Mouse (Mus musculus): Measurements from ENCODE around the gene Opcml. TPM values are rescaled to one million over a fixed set of nuclear protein-coding genes. Genes with fewer than 3 reads are reported as not detected.

The Opcml gene
- polyA plus RNA-seq, 1 experiment from 2014 or later, result 2.9 TPM

DNA sequence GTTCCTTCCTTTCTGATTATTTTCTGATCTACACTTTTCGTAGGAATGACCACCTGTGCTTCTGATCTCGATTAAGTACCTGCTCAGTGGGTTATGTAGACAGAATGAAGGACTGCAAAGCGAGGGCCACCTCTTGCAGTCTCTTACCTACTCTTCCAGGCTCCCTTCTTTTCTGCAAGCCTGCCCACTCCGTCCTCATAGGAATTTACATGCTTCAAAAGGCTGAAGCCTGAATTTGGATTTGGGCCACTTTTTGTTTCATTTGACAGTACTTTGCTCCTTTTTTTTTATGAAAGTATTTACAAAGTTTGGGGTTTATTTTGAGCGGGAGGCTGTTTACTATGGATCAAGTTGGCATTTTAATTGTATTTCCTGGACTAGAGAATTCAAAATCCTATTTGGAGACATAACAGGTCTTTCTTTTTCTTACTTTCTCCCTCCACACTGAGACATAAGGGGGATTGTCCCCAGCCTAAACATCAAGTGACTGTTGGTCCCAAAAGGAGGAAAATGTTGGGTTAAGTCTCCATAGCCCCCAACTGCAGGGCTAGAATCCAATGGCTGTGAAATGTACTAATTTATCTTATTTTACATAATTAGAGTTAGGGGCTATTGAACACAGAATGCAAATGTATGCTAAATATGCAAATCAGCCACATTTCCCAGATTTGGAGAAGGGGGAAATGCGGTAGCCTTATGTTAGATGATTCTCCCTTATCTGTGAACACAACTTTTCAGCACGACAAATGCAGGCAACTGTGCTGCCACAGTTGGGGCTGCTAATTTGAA, 667.6 kb downstream of the Opcml start:
- Histone ChIP-seq H3K4me3 (no peak overlapping the region), H3K27ac (no peak overlapping the region), H3K4me1 (no peaks in the 10 kb centered on the region), H3K9me3 (no peaks in the 10 kb centered on the region), H3K9ac (no peak overlapping the region), H3K27me3 (no peaks in the 10 kb centered on the region), H3K4me2 (no peak overlapping the region), H3K36me3 (no peaks in the 10 kb centered on the region)
- WGBS, result 74% methylated on average over 7 of the region's 7 CpGs
- no peak for ATAC-seq (ENCODE audit: insufficient number of reproducible peaks, insufficient read depth, low FRiP score, low TSS enrichment, low read depth)

DNA sequence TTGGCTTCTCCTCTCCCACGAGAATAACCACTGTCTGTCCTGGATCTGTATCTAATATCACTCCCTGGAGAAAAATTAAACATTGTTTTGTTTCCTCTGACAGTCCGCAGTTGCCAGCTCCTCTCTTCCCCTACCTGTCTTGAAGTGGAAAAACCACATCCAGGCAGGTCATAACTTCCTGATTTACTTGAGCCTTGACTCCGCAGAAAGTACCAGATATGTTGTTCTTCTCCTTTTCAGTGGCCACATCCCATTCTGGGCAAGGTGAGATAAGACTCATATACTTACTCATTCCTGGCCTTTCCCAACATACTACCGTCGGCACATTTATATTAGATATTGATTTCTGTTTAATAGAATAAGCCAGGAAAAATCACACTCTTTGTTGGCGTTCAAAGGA, 673.0 kb downstream of the Opcml start:
- no peaks in the 10 kb centered on the region for H3K36me3 ChIP-seq
- no peak overlapping the region for H3K9ac ChIP-seq
- 76% methylated on average over 6 of the region's 6 CpGs for WGBS
- H3K4me2 ChIP-seq, result no peak overlapping the region
- no peaks in the 10 kb centered on the region for H3K27me3 ChIP-seq
- H3K9me3 ChIP-seq, result no peaks in the 10 kb centered on the region
- H3K27ac ChIP-seq, result no peak overlapping the region
- no peaks in the 10 kb centered on the region for H3K4me1 ChIP-seq
- ATAC-seq (ENCODE audit: insufficient number of reproducible peaks, insufficient read depth, low FRiP score, low TSS enrichment, low read depth), result no peak
- no peak overlapping the region for H3K4me3 ChIP-seq

DNA sequence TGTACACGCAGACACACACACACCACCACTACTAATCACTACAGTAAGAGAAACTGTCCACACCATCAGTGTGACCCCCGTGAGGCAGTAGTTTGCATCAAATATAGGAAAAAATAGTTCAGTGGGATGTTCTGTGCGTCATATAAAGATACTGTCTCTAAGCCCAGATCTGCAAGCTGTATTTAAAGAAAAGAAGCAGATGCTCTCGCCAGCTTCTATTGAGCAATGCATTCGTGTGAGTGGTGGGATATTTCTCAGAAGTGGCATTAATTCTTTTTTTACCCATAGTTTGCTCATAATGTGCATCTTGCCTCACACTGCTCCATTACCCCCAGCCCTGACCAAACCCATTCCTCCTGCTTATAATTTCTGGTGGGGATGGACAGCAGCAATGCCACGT, 678.8 kb downstream of the Opcml start:
- Histone ChIP-seq H3K4me1 (no peaks in the 10 kb centered on the region), H3K9ac (no peak overlapping the region), H3K27me3 (no peaks in the 10 kb centered on the region), H3K27ac (no peak overlapping the region), H3K36me3 (no peaks in the 10 kb centered on the region), H3K4me3 (no peak overlapping the region), H3K9me3 (no peaks in the 10 kb centered on the region), H3K4me2 (no peak overlapping the region)
- ATAC-seq (ENCODE audit: insufficient number of reproducible peaks, insufficient read depth, low FRiP score, low TSS enrichment, low read depth), result no peak
- 83% methylated on average over 6 of the region's 6 CpGs for WGBS

DNA sequence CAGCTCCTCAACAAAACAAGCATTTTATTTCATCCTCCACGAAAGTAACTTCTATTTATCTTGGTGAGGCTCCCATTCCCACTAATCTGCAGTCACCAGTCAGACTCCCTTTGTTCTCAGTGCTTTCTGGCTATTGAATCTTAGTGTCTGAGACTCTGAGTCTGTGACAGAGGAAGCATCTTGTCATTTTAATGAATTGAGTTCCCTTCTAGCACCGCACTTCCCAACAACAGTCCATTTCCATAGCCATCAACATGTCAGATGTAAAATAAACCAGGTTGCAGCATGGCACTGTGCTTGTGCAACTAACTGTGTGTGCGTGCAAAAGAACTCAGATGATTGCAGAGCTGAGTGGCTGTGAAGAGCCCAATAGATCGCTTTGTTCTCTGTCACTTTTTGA, 680.9 kb downstream of the Opcml start:
- ATAC-seq (ENCODE audit: insufficient number of reproducible peaks, insufficient read depth, low FRiP score, low TSS enrichment, low read depth), result no peak
- 62% methylated on average over 4 of the region's 4 CpGs for WGBS
- Histone ChIP-seq H3K9ac (no peak overlapping the region), H3K9me3 (no peaks in the 10 kb centered on the region), H3K27me3 (no peaks in the 10 kb centered on the region), H3K27ac (no peak overlapping the region), H3K4me2 (no peak overlapping the region), H3K4me3 (no peak overlapping the region), H3K36me3 (no peaks in the 10 kb centered on the region), H3K4me1 (no peaks in the 10 kb centered on the region)

DNA sequence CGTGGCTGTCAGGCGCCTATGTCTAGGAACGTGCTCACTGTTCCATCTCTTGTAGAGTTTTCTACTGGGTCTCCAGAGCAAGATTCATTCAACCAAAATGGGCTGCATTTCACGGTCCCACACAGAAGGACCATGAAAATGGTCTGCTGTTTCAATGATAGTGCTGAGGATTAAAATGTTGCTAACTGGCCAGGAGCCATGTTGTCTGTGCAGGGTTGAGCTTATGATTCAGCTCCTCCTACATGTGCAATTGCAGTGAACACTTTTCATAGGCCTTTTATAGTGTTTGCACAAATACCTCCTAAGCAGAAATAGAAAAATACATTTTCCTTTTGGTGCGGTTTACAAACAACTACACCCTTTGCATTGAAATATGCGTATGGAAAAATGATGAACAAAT, 684.0 kb downstream of the Opcml start:
- Histone ChIP-seq H3K9me3 (no peaks in the 10 kb centered on the region), H3K36me3 (no peaks in the 10 kb centered on the region), H3K4me3 (no peak overlapping the region), H3K27ac (no peak overlapping the region), H3K9ac (no peak overlapping the region), H3K4me2 (no peak overlapping the region), H3K27me3 (no peaks in the 10 kb centered on the region), H3K4me1 (no peaks in the 10 kb centered on the region)
- 89% methylated on average over 6 of the region's 6 CpGs for WGBS
- ATAC-seq (ENCODE audit: insufficient number of reproducible peaks, insufficient read depth, low FRiP score, low TSS enrichment, low read depth), result no peak

DNA sequence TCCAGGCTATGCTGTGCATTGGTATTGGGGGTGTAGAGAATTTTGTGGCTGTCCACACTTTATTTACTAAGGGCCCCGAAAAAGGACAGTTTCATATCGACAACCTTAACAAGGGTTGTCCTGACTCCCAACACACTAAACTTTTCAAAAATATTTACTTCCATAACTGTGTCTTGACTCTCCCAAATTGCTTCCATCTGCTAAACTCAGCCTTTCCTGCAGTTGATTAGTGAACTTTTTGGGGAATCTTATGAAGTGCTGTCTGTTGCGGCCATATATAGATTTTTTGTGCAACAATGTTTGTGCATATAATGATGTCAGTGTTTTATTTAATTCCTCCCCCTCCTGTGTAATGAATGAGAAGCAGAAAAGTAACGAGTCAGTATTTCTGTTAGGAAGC, 690.7 kb downstream of the Opcml start:
- H3K4me3 ChIP-seq, result no peak overlapping the region
- H3K4me2 ChIP-seq, result peak overlapping the region; percentile 34
- 23% methylated on average over 4 of the region's 4 CpGs for WGBS
- H3K36me3 ChIP-seq, result no peaks in the 10 kb centered on the region
- ATAC-seq (ENCODE audit: insufficient number of reproducible peaks, insufficient read depth, low FRiP score, low TSS enrichment, low read depth), result no peak
- no peak overlapping the region for H3K9ac ChIP-seq
- no peaks in the 10 kb centered on the region for H3K27me3 ChIP-seq
- H3K9me3 ChIP-seq, result no peaks in the 10 kb centered on the region
- H3K4me1 ChIP-seq, result peaks cover 15% of the 10 kb centered on the region
- H3K27ac ChIP-seq, result peak overlapping the region; percentile 82

DNA sequence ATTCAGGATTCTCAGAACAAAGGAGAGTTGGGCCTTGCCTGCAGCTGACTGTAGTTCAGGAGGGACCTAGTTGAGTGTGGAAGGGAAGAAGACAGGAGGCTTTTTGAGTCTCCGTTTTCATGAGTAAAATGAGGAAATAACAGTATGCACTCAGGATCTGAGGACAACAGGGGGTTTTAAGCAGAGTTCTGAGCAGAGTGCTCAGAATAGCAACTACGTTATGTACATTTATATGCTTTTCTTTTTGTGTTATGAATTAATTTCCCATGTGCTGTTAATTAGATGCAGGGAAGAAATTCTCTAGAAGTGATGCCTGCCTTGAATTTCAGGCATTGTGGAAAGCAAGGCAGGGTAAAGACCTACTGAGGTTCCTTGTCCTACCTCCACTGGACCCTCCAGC, 697.9 kb downstream of the Opcml start:
- H3K9me3 ChIP-seq, result no peaks in the 10 kb centered on the region
- H3K36me3 ChIP-seq, result no peaks in the 10 kb centered on the region
- no peak overlapping the region for H3K9ac ChIP-seq
- WGBS, result 51% methylated on average over 2 of the region's 2 CpGs
- H3K27me3 ChIP-seq, result no peaks in the 10 kb centered on the region
- peak overlapping the region; percentile 48; the same call in 1 of the 2 replicates for H3K27ac ChIP-seq
- H3K4me3 ChIP-seq, result no peak overlapping the region
- H3K4me1 ChIP-seq, result peaks cover 5% of the 10 kb centered on the region; the same call in 1 of the 2 replicates
- H3K4me2 ChIP-seq, result no peak overlapping the region
- no peak for ATAC-seq (ENCODE audit: insufficient number of reproducible peaks, insufficient read depth, low FRiP score, low TSS enrichment, low read depth)

DNA sequence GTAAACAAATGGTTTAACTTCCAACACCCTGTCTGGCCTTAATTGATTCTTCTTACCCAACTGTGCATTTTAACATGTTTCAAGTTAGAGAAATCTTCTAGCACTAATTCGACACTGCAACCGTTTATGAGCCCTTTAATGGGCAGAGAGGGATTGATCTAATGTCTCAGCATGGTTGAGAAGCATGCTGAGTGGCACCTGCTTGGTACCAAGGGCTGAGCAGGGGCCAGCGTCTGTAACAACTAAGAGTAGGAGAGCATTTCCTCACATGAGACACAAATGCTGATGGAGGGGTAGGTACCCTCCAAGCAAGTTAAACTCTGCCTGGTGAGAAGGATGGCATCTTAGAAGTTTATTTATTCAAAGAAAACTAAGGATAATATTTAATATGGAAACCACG, 699.3 kb downstream of the Opcml start:
- no peak for ATAC-seq (ENCODE audit: insufficient number of reproducible peaks, insufficient read depth, low FRiP score, low TSS enrichment, low read depth)
- Histone ChIP-seq H3K27me3 (no peaks in the 10 kb centered on the region), H3K4me1 (peaks cover 5% of the 10 kb centered on the region; the same call in 1 of the 2 replicates), H3K9me3 (no peaks in the 10 kb centered on the region), H3K4me3 (no peak overlapping the region), H3K27ac (no peak overlapping the region), H3K4me2 (no peak overlapping the region), H3K9ac (no peak overlapping the region), H3K36me3 (no peaks in the 10 kb centered on the region)
- WGBS, result 67% methylated on average over 4 of the region's 4 CpGs

DNA sequence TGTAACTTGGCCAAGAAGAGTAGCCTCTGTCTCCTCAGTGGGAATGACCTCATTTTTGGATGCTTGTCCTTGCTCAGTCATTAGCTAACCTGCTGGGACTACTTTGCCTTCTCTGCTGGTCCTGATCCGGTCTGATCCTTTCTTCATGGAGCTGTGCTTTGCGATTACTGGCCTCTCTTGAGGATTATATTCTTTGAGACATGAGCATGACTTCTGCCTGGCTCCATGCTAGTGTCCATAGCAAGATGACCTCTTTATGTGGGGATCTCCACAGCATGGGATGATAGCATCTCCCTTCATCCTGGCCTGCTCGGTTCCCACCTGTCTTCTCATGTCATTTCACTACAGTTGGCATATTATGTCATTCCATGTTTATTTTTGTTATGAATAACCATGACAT, 699.8 kb downstream of the Opcml start:
- Histone ChIP-seq H3K9ac (no peak overlapping the region), H3K4me1 (peaks cover 5% of the 10 kb centered on the region; the same call in 1 of the 2 replicates), H3K27ac (no peak overlapping the region), H3K36me3 (no peaks in the 10 kb centered on the region), H3K4me2 (no peak overlapping the region), H3K27me3 (no peaks in the 10 kb centered on the region), H3K4me3 (no peak overlapping the region), H3K9me3 (no peaks in the 10 kb centered on the region)
- no peak for ATAC-seq (ENCODE audit: insufficient number of reproducible peaks, insufficient read depth, low FRiP score, low TSS enrichment, low read depth)
- WGBS, result 92% methylated on average over 3 of the region's 3 CpGs

DNA sequence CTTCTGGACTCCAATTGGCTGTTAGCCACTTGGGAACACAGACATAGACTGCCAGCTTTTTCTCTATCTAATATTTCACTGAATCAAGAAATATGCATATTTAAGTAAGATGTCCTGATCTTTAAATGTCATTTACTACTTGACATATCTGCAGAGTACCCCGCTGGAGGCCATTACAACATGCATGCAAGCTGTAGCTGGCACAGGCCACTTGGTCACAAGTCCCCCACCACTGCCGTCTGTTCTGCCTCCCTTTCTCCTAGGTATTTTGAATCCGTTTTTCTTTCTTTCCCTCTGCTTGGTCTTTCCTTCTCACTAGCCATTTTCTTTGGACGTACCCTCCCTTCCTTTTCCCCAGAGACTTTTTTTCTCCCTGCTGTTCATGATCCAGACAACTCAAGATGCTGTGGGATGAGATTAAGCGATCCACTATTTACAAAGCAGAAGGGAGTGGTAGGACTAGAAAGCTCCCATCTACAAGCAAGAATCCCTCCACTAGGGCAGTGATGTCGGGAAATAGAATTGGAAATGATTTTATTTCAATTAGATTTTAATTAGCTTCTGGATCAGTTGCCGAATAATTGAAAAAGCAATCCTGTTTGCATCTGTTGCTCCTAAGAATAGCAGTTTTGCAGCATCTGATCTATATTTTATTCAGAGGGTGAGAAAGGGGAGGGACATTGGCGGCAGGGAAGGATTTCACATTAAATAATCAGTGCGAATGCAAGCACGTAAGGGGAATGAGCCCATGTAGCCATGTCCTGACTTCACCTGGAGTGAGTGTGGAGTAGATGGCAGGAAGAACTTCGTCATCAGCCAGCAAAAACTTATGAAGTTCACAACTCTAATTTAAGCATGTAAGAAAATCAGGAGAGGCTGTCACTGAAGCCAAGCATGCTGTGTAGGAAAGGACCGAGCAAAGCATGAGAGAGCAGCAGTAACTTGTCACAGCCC, 709.5 kb downstream of the Opcml start:
- no peak for ATAC-seq (ENCODE audit: insufficient number of reproducible peaks, insufficient read depth, low FRiP score, low TSS enrichment, low read depth)
- no peak overlapping the region for H3K4me3 ChIP-seq

DNA sequence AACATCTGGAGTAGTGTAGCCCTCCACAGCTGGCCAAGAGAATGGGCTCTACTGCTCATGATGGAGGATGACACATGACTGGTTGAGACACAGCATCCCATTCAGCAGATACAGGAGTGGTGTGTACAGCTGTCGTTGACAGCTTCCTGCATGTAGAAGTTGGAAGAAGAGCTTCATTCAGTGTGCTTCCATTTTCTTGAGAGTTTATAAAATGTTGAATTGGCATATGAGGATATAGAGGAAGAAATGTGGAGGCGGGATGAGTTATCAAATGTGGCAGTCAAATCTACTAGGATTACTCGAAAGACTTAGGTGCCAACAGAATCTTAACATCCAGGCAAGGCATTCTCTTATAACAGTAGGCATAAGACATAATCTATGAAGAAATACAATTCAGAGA, 723.3 kb downstream of the Opcml start:
- H3K4me3 ChIP-seq, result no peak overlapping the region
- no peaks in the 10 kb centered on the region for H3K9me3 ChIP-seq
- 92% methylated on average over 3 of the region's 3 CpGs for WGBS
- H3K9ac ChIP-seq, result no peak overlapping the region
- H3K4me1 ChIP-seq, result no peaks in the 10 kb centered on the region
- H3K27ac ChIP-seq, result no peak overlapping the region
- no peak overlapping the region for H3K4me2 ChIP-seq
- ATAC-seq (ENCODE audit: insufficient number of reproducible peaks, insufficient read depth, low FRiP score, low TSS enrichment, low read depth), result no peak
- H3K36me3 ChIP-seq, result no peaks in the 10 kb centered on the region
- H3K27me3 ChIP-seq, result no peaks in the 10 kb centered on the region

More for the DNA sequence above, 709.5 kb downstream of the Opcml start:
- no peaks in the 10 kb centered on the region for H3K36me3 ChIP-seq
- no peaks in the 10 kb centered on the region for H3K9me3 ChIP-seq
- H3K27ac ChIP-seq, result no peak overlapping the region
- no peak overlapping the region for H3K4me2 ChIP-seq
- no peaks in the 10 kb centered on the region for H3K4me1 ChIP-seq
- no peak overlapping the region for H3K9ac ChIP-seq
- H3K27me3 ChIP-seq, result no peaks in the 10 kb centered on the region
- WGBS, result 74% methylated on average over 12 of the region's 12 CpGs

DNA sequence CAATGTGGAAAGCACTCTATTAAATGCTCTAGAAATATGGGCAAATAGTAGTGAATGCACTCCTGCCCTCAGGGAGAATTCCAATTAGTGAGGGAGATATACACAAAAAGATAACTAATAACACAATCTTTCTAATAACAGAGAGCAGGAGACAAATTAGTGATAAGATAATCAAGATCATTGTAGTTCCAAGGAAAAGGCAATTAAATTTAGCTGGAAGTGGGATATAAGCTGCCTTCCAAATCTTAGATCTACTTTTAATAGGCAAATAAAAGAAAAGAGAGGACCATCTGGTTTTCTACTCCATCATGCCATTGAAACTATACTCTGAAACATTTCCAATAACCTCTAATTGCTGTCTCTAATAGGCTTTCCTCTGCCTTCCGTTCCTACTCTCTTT, 742.6 kb downstream of the Opcml start:
- no peak overlapping the region for H3K4me3 ChIP-seq
- no peaks in the 10 kb centered on the region for H3K9me3 ChIP-seq
- no peak for ATAC-seq (ENCODE audit: insufficient number of reproducible peaks, insufficient read depth, low FRiP score, low TSS enrichment, low read depth)
- H3K36me3 ChIP-seq, result no peaks in the 10 kb centered on the region
- H3K27me3 ChIP-seq, result no peaks in the 10 kb centered on the region
- 37% methylated on average over 1 of the region's 1 CpGs for WGBS
- H3K27ac ChIP-seq, result no peak overlapping the region
- H3K9ac ChIP-seq, result no peak overlapping the region
- H3K4me2 ChIP-seq, result no peak overlapping the region
- no peaks in the 10 kb centered on the region for H3K4me1 ChIP-seq
